Mouse (Mus musculus): Measurements from ENCODE around the gene Tecpr2.

Gene Tecpr2

GRCm38 (mm10) chr12:110865571-110865970 lies 23.5 kb upstream of the Tecpr2 start:
- DNase-seq: no peak

- no peak for DNase-seq
Observed at GRCm38 (mm10) chr12:110865989-110866388, 23.1 kb upstream of the Tecpr2 start.

GRCm38 (mm10) chr12:110870107-110870506 lies 19.0 kb upstream of the Tecpr2 start:
- no peak for DNase-seq

GRCm38 (mm10) chr12:110871247-110871646 lies 17.8 kb upstream of the Tecpr2 start:
- DNase-seq: no peak

GRCm38 (mm10) chr12:110875351-110875750 lies 13.7 kb upstream of the Tecpr2 start:
- DNase-seq: no peak

- DNase-seq: no peak
Observed at GRCm38 (mm10) chr12:110882291-110882690, 6.8 kb upstream of the Tecpr2 start.

GRCm38 (mm10) chr12:110885251-110885650 lies 3.8 kb upstream of the Tecpr2 start:
- DNase-seq: no peak

GRCm38 (mm10) chr12:110888106-110888505 lies 958 bp upstream of the Tecpr2 start:
- DNase-seq: no peak

- DNase-seq: no peak
Observed at GRCm38 (mm10) chr12:110888606-110889005, 458 bp upstream of the Tecpr2 start.

GRCm38 (mm10) chr12:110891887-110892286 lies 2.8 kb downstream of the Tecpr2 start:
- no peak for DNase-seq

GRCm38 (mm10) chr12:110902106-110902505 lies 13.0 kb downstream of the Tecpr2 start:
- no peak for DNase-seq

GRCm38 (mm10) chr12:110903536-110903935 lies 14.5 kb downstream of the Tecpr2 start:
- no peak for DNase-seq

- DNase-seq: no peak
Observed at GRCm38 (mm10) chr12:110907845-110908244, 18.8 kb downstream of the Tecpr2 start.

GRCm38 (mm10) chr12:110909962-110910361 lies 20.9 kb downstream of the Tecpr2 start:
- DNase-seq: no peak

GRCm38 (mm10) chr12:110915761-110916160 lies 26.7 kb downstream of the Tecpr2 start:
- no peak for DNase-seq

GRCm38 (mm10) chr12:110920254-110920653 lies 31.2 kb downstream of the Tecpr2 start:
- DNase-seq: no peak

GRCm38 (mm10) chr12:110921572-110921971 lies 32.5 kb downstream of the Tecpr2 start:
- no peak for DNase-seq

- DNase-seq: peak; percentile 92
Observed at GRCm38 (mm10) chr12:110932820-110933219, 43.8 kb downstream of the Tecpr2 start.

- peak; percentile 97 for DNase-seq
Observed at GRCm38 (mm10) chr12:110935983-110936620, 47.0 kb downstream of the Tecpr2 start.

- no peak for DNase-seq
Observed at GRCm38 (mm10) chr12:110937496-110937895, 48.4 kb downstream of the Tecpr2 start.

- DNase-seq: no peak
Observed at GRCm38 (mm10) chr12:110939385-110939784, 50.3 kb downstream of the Tecpr2 start.

- DNase-seq: no peak
Observed at GRCm38 (mm10) chr12:110940869-110941268, 51.8 kb downstream of the Tecpr2 start.

GRCm38 (mm10) chr12:110946216-110946615 lies 57.2 kb downstream of the Tecpr2 start:
- DNase-seq: no peak

GRCm38 (mm10) chr12:110948082-110948909 lies 59.2 kb downstream of the Tecpr2 start:
- DNase-seq: no peak

- peak; percentile 94 for DNase-seq
Observed at GRCm38 (mm10) chr12:110948910-110949201, 59.8 kb downstream of the Tecpr2 start.

All from heart, adult 11 months (tissue).